Mouse (Mus musculus) adrenal gland, adult 8-10 months (tissue): ENCODE data around the gene Map1s. TPM values are rescaled to one million over a fixed set of nuclear protein-coding genes. Genes with fewer than 3 reads are reported as not detected.

Experiments used
- DNase-seq: peaks from one replicate; pipeline ENCODE4 v3.0.0; 2022
- total RNA-seq, 4 experiments: library from RNA; stranded (reverse); gene quantifications; 2 replicates each; pipeline ENCODE4 v1.2.4; 2022

Gene Map1s
- total RNA-seq, 4 experiments from 2014 or later: 35.7 to 54.1 (median 50.0) TPM

GRCm38 (mm10) chr8:70899226-70899625 lies 6.5 kb upstream of the Map1s start:
- no peak for DNase-seq

GRCm38 (mm10) chr8:70900872-70901387 lies 4.8 kb upstream of the Map1s start:
- DNase-seq: no peak

- no peak for DNase-seq
Measured at GRCm38 (mm10) chr8:70902211-70902610, 3.5 kb upstream of the Map1s start.

- no peak for DNase-seq
Measured at GRCm38 (mm10) chr8:70903112-70903511, 2.6 kb upstream of the Map1s start.

- no peak for DNase-seq
Measured at GRCm38 (mm10) chr8:70903582-70903981, 2.1 kb upstream of the Map1s start.

GRCm38 (mm10) chr8:70904532-70904931 lies 1.2 kb upstream of the Map1s start:
- DNase-seq: no peak

GRCm38 (mm10) chr8:70905463-70905830 lies 285 bp upstream of the Map1s start:
- no peak for DNase-seq

GRCm38 (mm10) chr8:70907518-70907917 lies 1.8 kb downstream of the Map1s start:
- no peak for DNase-seq

GRCm38 (mm10) chr8:70911596-70911995 lies 5.9 kb downstream of the Map1s start:
- no peak for DNase-seq

- DNase-seq: no peak
Measured at GRCm38 (mm10) chr8:70912955-70913354, 7.2 kb downstream of the Map1s start.

- no peak for DNase-seq
Measured at GRCm38 (mm10) chr8:70913523-70913922, 7.8 kb downstream of the Map1s start.

GRCm38 (mm10) chr8:70914704-70915103 lies 9.0 kb downstream of the Map1s start:
- no peak for DNase-seq

- DNase-seq: no peak
Measured at GRCm38 (mm10) chr8:70920049-70920922, 14.6 kb downstream of the Map1s start.

- no peak for DNase-seq
Measured at GRCm38 (mm10) chr8:70924151-70924550, 18.4 kb downstream of the Map1s start.

- no peak for DNase-seq
Measured at GRCm38 (mm10) chr8:70925754-70926153, 20.0 kb downstream of the Map1s start.

GRCm38 (mm10) chr8:70926396-70926795 lies 20.7 kb downstream of the Map1s start:
- no peak for DNase-seq

GRCm38 (mm10) chr8:70928096-70928495 lies 22.4 kb downstream of the Map1s start:
- DNase-seq: no peak

GRCm38 (mm10) chr8:70928778-70929322 lies 23.1 kb downstream of the Map1s start:
- DNase-seq: no peak

GRCm38 (mm10) chr8:70931731-70932130 lies 26.0 kb downstream of the Map1s start:
- no peak for DNase-seq

GRCm38 (mm10) chr8:70933036-70933435 lies 27.3 kb downstream of the Map1s start:
- DNase-seq: no peak

- no peak for DNase-seq
Measured at GRCm38 (mm10) chr8:70934786-70935185, 29.1 kb downstream of the Map1s start.

GRCm38 (mm10) chr8:70937200-70937599 lies 31.5 kb downstream of the Map1s start:
- no peak for DNase-seq

- DNase-seq: no peak
Measured at GRCm38 (mm10) chr8:70941478-70941877, 35.7 kb downstream of the Map1s start.

- no peak for DNase-seq
Measured at GRCm38 (mm10) chr8:70943187-70943586, 37.5 kb downstream of the Map1s start.
